Mouse (Mus musculus) kidney, postnatal 4 days (tissue): ENCODE measurements around the gene B4gat1.
"Not testable (repeated sequence)": the region's sequence is repeated elsewhere in the genome, so short reads cannot be mapped to it uniquely, and the experiment has no call there.

ENCODE experiments used
- DNase-seq, 2 experiments: peaks; one replicate each; pipeline ENCODE4 v3.0.0; 2021; ENCODE audit warnings: mixed read lengths in 2 of 2

B4gat1 gene

DNA sequence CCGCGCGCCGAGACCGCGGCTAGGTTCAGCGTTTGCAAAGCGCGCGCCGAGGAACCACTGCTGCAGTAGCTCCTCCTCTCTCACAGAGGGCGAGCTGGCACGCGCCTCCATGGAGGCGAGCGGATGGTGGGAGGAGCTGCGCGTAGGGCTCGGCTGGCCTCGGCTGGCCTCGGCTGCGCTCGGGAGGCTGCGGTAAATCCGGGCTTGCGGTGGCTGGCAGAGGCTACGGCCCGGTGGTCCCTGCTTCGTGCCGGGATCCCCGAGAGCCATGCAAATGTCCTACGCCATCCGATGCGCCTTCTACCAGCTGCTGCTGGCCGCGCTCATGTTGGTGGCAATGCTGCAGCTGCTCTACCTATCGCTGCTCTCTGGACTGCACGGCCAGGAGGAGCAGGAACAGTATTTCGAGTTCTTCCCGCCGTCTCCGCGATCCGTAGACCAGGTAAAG lies at the start of gene B4gat1, which contains the start of gene AC124502.3:
TSS of gene B4gat1 (plus strand) at position 118 of the 448 bp plus-strand sequence.
TSS of gene AC124502.3 (plus strand) at position 183 of the 448 bp plus-strand sequence.
- peak; percentile 92 to 96 for DNase-seq

DNA sequence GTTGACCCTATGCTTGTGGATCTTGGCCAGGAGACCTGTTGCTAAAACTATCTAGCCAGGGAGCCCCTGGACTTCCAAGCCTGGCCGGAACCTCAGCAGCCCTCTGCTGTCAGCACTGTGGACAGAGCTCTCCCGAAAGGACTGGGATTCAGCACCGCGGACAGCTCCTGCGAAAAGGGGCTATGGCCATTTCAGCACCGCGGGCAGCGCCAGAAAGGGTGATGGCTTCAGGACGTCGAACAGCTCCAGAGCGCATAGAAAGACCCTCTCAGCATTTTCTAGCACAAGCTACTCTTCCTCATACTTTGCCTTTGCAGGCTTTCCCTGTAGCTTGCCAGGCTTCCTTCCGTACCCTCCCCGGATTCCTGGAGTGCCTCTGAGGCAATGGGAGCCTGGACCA lies 49.6 kb upstream of the B4gat1 start:
- peak; percentile 97 to 99 for DNase-seq

DNA sequence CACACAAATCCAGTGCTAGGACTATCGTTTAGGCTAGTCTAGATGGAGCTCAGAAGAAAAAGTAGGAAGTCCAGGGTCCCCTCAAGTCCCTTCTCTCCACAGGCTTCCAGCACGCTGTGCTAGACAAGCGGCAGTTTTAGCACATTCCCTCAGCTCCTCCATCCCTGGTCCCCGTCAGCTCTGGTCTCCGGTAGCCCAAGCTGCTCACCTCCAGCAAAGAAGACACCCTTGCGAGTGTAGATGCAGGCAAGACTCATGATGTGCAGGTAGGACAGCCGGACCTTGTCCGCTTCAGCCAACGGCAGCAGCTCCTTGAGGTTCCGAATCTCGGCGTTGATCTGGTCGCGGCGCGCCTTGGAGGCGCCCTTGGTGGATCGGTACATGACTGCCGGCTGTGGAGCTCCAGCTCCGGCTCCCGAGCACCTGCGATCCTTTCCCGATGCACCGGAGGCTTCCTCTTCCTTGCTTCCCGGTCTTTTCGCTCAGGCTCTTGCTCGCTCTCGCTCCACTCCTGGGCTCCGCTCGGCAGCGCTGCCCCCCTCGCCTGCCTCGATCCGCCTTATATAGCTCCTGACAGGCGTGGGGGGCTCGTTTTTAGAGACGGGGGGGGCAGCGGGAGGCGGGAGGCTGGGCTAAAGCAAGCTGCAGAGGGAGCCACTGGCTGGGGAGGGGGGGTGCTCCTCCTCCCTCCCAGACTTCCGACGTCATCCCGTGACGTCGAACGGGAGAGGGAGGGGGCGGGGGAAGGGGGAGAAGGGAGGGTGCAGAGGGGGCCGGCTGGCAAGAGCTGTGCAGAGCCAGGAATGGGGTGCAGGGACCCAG lies 49.0 kb upstream of the B4gat1 start:
- no peak for DNase-seq

DNA sequence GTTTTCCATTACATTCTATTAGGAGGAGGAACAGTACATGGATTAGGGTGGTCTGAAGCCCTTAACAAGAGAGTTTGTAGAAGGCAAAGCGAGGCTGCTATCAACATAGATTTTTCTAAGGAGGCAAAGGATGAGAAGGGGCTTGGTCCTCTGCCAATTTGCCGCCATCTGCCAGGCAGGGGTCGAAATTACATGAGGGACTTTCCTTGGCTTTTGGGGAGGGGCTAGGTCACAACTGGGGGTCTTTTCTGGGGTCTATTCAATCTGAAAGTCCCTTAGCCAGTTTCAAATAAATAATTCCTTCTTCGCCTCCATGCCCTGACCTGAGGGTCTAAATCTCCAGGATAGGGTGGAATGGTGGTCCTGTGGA lies 48.4 kb upstream of the B4gat1 start, which contains the start of gene Npas4:
TSS of gene Npas4 (minus strand) at position 61 of the 370 bp plus-strand sequence.
- DNase-seq, result no peak

DNA sequence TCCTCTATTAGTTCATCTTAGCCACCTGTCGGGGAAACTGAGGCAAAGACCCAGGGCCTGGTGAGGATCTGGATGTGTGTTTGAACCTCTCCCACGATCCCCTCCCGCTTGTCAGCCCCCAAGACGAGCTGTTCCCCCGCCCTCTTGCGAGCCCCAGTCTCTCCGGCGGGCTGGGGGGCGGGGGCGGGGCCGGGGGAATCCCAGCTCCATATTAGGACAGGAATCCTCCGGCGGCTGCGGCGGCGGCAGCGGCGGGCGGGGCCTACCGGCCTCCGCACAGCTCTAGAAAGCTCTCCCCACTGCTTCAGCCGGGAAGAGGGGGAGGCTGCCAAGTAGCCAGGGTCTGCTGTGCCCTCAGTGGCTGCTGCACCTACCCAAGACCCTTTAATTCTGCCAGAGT lies 47.9 kb upstream of the B4gat1 start:
- DNase-seq, result peak in 1 of 2 experiments; percentile 7

DNA sequence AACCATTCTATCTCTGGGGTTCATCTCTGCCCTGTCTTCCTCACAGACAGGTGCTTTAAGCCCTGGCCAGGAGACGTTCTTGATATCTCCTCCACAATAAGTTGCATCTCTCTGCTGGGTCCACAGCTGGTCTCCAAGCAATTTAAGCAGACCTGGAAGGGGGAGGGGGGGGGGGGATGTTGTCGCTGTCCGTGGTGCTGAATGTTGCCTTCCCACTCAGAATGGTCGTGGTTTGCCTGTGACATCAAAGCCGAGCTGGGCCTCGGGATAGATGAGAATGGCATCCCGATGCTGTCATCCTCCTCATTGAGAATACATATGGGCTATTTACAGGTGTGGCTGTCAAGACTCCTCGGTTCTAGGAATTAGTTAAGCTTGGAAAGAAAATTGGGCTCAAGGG lies 46.3 kb upstream of the B4gat1 start:
- DNase-seq, result peak; percentile 26 to 34

DNA sequence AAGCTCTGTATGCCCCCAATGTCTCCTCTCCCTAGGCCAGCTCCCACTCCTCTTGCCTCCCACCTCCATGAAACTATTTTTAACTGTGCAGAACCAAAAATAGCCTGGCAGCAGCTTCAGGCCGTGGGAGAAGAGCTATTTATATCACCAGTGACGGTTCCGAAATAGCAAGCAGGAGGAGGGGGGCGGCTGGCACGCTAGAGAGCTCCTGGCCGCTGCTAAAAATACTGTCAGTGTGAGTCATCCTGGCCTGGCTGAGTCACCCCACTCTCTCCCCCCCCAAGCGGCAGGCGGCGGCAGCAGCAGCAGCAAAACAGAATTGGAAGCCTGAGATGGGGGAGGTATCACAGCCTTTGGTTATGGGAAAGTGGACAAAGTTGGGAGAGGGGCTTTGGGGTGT lies 45.7 kb upstream of the B4gat1 start:
- DNase-seq, result peak; percentile 22 to 61

DNA sequence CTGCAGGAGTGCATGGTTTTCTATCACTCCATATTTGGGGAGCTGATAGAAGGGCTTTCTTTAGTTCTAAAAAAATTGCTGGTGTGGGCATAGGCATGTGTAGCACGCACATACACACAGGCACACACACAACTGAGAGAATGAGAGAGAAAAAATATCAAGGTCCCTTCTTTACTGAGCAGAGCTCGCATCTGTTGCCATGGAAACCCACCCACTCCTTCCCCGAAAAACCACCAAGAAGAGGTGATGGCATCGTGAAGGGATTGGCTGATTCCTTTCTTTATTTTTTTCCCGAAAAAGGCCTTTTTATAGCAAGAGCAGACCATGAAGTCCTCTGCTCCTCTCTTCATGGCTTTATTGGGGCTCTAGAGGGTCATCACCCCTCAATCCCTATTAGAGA lies 44.6 kb upstream of the B4gat1 start:
- no peak for DNase-seq

DNA sequence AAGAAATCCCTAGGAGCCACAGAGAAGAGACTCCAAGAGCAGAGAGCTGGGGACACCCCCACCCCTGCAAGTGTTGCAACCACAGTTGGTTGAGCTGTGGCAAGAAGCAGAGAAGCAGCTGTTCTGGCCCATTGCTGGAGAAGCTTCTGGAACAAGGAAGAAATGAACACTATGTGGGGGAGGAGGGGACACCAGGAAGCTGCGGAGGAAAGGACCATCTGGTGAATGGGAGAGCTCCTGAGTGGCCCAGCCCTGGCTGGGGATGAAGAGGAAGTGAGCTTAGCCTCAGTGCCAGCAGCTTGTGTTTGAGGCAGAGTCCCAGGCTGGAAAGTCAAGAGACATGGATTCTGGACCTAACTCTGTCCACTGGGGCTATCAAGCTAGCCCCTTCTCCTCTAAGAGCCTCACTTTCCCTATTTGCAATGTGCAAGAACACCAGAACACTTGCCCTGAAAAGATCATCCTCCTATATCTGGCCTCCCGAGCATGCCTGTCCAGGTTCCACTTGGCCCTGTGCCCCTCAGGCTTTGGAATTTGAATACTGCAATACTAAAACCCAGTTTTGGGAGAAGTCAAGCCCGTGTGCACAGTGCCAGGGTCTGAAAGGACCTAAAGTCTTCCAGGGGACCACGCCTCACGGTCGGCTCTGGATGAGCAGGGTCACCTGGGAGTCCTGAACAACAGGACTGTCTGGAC lies 39.0 kb upstream of the B4gat1 start:
- DNase-seq, result no peak

DNA sequence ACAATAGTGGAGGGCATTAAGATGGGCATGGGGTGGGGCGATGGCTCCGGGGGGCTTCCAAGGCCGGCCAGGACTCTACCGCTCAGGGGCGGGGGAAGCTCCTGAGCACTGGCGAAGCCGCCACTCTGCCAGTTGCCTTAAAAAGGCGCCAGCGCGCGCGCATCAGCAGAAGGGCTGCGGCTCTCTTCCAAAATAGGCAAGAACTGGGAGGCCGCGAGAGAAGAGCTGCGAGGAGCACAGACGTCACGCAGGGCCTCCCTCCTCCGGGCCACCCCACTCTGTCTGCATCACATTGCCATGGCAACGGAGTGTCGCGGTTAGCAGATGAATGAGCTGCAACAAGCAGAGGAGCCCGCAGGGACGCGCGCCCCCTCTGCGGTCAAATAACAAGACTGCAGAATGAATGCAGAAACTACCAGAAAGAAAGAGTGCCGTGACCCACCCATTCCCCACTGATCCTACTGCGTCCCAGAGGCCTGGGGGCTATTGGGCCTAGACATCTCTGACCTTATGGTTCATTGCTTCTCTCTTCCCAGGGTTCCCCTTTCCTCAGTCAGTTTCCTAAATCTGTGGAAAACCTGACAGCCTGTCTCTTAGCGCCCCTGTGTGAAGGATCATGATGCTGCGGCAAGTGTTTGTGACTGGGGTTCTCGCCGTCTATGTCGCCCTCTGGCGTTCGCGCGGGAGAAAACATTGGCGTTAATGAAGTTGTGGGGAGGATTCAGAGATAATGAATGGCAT lies 36.8 kb upstream of the B4gat1 start:
- DNase-seq, result peak; percentile 82 to 87

DNA sequence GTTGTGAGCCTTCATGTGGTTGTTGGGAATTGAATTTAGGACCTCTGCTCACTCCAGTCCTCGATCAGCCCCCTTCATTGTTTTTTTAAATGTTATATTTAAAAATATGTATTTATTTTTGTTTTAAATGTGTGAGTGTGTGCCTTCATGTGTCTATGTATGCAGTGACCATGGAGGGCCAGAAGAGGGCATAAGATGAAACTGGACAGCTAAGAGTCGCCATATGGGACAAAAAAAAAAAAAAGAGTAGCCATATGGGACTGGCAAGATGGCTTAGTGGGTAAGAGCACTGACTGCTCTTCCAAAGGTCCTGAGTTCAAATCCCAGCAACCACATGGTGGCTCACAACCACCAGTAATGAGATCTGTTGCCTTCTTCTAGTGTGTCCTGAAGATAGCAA lies 35.0 kb upstream of the B4gat1 start:
- DNase-seq, result not testable (repeated sequence)

DNA sequence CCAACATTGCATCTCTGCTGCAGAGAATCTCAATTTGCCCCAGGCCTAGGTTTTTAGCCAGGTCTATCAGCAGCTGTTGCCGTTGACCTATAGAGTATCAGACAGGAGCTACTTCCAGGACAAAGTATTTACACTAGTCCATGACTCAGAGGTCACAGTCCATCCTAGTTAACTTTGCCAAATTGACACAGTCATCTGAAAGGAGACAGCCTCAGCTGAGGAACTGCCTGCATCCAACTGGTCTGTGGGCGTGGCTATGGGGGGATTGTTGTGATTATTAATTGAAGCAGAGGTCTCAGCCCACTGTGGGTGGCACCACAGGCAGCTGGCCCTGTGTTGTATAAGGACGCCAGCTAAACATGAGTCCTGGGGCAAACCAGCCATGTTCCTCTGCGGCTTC lies 33.7 kb upstream of the B4gat1 start:
- DNase-seq, result no peak

DNA sequence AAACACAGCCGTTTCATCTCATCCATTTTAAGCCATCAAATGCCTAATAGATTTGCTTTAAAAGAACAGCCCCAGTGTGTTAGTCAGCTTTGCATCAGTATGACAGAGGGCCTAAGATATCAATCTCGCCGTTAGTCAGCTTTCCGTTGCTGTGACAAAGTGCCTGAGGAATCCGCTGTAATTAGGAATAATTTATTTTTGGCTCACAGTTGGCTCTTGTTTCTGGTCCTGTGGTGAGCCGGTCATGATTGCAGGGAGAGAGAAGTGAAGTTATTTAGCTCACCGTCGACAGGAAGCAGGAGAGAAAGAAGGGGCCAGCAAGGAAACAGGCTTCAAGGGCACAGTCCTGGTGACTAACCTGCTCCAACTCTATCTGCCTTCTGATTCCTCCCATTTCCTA lies 25.5 kb upstream of the B4gat1 start:
- no peak for DNase-seq

DNA sequence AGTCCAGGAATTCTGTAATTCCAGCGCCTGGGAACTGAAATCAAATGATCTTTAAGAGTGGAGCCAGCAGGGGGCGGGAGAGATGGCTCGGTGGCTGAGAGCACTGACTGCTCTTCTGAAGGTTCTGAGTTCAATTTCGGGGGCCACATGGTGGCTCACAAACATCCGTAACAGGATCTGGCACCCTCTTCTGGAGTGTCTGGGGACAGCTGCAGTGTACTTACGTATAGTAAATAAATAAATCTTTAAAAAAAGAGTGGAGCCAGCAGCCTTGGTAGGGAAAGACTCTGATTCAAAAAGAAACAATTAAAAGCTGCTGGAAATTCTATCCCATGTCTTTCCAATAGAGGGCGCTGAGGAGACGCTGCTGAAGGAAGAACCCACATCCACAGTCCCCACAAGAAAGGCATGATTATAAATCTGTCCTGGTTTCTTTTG lies 23.6 kb upstream of the B4gat1 start:
- peak; percentile 66 to 73 for DNase-seq

DNA sequence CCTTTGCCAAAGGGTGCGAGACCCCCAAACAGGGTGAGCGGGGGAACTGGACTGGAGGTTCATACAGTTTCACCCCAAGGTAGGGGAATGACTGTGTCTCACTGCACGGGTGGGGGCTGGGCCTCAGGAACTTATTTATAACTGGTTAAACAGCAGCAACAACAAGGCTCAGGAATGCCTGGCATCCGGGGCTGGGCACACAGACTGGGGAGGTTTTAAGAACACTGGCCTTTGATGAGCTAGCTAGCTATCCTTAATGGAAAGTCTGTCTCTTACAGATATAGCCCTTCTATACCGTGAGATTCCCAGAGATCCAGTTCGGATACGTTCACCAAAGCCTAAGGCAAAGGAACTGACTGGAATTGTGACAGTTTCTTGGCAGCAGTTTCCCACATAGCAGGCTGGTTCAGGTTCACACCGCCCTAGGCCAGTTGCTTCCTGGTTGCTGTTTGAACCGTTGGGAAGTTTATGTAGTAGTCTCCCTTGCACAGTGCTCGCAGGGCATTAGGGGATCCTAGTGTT lies 22.3 kb upstream of the B4gat1 start:
- peak; percentile 63 to 74 for DNase-seq

DNA sequence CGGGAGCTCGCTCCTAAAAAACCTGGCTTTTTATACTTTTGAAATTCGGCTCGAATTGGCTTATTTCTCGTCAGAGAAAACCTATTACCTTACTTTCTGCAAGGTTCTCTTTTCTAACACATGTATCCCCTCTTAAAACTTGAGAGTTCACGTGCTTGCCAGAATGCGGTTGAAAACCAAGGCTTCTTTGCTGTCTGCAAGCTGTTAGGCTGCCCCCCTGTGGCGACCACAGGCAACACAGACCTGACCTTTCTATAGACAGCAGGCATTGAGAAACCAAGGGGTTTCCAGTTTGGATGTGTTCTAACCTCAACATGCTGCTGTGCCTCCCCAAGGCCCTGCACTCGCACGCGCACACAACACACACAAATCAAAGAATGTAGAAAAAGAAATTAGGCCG lies 21.8 kb upstream of the B4gat1 start:
- peak; percentile 86 to 89 for DNase-seq

DNA sequence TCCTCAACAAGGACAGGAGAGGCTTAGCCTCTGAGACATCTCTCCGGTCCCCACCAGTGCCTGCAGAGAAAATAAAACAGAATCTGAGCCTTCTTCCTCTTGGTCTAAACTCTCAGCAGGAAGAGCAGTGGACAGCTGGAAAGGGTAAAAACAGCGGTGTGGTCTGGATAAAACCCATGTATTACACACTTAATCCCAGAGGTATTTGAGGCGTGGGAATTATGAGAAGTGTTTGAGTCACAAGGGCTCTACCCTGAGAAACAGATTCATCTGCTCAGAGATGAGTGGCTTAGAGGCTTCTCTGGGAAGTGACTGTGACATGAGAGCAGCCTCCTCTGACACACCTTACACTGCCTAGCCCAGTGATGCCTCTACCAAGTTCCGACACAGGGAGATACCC lies 21.0 kb upstream of the B4gat1 start:
- DNase-seq, result no peak

DNA sequence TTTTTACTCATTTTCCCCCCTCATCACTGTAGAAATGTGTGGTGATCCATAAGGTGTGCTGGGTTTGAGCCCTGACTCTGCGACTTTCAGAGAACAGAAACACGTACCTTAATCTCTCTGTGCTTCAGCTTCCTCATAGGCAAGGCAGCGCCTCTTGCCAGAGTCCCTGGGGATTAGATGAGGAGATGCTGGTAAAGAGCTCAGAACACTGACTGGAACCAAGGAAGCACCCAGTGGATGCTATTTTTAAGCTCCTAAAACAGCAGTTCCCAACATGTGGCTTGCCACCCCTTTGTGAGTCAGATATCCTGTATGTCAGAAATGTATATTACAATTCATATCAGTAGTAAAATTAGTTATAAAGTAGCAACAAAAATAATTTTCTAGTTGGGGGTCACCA lies 20.4 kb upstream of the B4gat1 start:
- no peak for DNase-seq

DNA sequence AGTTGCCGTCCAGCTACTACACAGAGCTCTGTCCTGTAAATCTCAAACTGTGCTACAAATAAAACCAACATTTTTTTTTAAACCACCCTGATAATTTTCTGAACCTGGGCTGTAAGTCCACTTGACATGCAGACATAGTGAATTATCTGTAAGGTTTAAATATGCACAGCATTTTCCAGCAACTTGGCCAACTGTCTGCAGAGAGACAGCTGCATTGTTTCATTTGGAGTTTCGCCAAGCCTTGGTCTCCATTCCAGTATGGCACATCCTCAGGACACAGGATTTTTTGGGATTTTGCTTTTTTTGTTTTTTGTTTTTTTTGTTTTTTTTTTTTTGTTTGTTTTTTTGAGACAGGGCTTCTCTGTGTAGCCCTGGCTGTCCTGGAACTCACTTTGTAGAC lies 17.2 kb upstream of the B4gat1 start:
- DNase-seq, result no peak

DNA sequence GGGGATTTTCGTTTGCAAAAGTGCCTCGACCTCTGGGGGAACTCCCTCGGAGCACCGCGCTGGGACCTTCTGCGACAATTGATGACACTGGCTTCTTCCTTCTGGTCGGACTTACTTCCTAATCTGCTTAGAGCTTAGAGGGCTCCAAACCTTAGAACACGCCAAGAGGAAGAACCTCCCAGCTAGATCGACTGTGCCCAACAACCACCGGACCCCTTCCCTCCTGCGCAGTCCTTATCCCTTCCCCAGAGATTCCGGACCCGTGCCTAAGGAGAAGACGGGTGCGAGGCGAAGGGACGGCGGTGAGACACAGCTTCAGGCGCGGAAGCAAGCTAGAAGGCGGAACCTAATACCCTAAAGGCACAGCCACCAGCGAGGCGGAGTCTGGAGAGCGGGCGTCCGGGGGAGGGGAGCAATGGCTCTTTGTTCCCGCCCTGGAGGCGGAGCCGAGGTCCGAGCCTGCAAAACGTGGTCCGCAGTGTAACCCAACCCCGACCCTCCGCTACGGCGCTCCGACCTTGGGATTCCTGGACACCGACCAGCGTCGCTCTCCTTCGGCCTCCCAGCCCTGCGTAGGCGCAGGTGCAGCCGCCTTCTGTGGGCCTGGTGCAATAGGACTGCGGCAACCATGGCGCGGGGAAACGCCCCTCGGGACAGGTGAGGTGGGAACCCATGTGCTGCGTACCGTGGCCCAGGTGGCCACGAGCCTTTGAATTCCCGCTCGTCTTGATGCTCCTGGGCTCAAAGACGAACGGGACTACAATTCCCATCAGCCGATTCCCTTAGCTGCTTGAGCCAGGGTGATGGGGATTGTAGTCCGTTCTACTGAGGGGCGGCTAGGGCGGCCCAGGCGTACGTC lies 14.8 kb upstream of the B4gat1 start, which contains the start of gene Slc29a2:
TSS of gene Slc29a2 (plus strand) at position 240 of the 859 bp plus-strand sequence.
- DNase-seq, result peak; percentile 93 to 96

DNA sequence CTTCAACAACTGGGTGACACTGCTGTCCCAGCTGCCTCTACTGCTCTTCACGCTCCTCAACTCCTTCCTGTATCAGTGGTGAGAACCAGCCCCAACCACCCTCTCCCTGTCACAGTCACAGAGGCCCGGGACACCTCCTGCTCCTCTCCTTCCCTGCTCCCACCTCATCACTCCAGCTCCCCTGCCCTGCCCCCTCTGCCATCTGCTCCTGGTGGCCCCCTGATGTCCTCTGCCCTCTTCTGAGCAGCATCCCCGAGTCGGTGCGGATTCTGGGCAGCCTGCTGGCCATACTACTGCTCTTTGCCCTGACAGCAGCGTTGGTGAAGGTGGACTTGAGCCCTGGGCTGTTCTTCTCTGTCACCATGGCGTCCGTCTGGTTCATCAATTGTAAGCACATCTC lies 12.5 kb upstream of the B4gat1 start:
- no peak for DNase-seq

DNA sequence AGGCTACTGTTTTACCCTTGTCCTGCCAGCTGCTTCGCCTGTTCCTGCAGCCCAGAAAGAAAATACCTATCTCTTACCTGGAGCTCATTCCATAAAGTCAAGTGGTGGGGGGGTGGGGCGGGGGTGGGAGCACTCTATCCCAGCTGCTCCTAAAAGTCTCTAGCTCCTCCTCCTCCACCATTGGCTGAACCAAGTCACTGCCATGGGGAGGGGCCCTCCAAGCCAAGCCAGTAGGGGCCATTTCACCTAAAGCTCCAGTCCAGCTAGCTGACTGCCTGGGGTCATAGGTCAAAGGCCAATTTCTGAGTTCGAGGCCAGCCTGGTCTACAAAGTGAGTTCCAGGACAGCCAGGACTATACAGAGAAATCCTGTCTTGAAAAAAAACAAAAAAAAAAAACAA lies 5.9 kb upstream of the B4gat1 start:
- DNase-seq, result no peak
